Mouse (Mus musculus): ENCODE measurements around the gene Gal3st2.

DNA sequence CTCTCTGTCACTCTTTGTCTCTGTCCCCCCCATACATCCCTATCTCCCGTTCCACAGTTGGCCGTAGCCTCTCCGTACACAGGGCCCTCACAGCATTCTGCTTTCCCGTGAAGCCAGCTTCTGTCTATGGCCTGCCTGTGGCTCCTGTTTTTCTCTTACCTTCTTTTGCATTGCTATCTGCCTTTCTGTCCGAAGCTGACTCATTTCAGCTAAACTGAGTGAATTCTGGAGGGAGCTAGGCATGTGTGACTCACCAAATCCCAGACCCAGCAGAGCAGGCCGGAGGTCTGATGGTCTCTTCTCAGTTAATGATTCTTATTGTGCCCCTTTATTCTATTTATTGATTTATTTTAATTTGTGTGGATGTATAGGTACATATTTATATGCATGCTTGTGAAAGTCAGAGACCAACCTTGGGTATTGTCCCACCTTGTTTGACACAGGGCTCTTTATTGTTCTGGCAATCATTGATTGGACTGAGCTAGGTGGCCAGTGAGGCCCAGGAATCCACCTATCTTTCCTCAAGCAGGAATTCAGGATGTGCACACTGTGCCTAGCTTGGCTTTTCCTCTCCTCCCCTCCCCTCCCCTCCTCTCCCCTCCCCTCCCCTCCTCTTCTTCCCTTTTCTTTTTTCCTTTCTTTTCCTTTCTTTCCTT, 25.1 kb upstream of the Gal3st2 start:
- no peak for TF ChIP-seq GATA1 (IDR thresholded peaks at IDR 0.05; ENCODE audit: borderline replicate concordance, low read length)
- TF ChIP-seq FLI1 (IDR thresholded peaks at IDR 0.05; ENCODE audit: low read length), result no peak
